Mouse (Mus musculus): ENCODE measurements at regions not wholly inside any gene's neighbourhood (a gene's known extent, or its start where the extent isn't known, plus 50 kb on each side); places are given as distances from the start of the nearest gene placed in this dataset.

DNA sequence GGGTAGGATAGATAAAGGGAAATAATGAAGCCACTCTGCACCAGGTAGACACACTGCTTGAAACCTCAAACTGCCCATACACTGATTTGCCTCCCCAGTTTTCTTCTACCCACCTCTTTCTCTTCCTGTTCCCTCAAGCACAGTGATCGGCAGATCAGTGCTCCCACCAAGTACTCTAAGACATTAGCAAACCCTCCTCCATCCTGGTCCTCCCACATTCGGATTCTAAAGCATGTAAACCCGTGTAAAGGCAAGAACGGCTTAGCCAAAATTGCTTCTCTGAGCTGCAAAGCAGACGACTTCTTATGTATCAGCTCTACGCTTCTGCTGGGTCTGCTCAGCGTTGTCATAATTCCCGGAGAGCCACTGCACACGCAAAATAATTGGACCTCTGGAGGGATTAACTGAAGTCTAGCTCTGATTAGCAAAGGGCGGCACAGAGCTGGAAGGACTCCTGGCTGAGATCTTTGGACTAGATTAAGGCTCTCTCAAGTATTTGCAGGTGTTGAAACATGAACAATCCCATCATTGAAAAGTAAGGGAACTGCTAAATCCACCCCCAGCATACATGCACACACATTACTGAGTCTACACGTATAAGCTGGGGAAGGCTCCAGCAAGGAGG, 67.2 kb downstream of the Mtx3 start:
- no peak for DNase-seq (ENCODE audit: low read depth)

DNA sequence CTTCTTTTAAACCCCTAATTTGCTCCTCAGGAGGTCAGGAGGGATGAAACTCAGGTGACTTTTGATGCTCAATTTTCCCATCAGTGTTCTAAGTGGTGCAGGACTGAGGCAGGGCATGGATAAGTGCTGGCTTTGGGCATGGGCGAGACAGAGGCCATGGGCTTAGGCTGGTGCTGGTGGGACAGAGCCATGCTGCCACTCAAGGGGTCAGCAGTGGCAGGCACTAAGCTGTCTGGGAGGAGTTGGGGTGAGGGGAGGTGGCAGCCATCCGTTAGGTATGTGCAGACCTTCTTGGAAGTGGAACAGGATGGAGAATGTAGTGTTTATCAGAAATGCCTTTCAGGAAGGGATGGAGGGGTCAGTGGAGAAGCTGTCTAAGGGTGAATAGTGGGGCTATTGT, 68.1 kb downstream of the Mtx3 start:
- DNase-seq (ENCODE audit: low read depth), result no peak

DNA sequence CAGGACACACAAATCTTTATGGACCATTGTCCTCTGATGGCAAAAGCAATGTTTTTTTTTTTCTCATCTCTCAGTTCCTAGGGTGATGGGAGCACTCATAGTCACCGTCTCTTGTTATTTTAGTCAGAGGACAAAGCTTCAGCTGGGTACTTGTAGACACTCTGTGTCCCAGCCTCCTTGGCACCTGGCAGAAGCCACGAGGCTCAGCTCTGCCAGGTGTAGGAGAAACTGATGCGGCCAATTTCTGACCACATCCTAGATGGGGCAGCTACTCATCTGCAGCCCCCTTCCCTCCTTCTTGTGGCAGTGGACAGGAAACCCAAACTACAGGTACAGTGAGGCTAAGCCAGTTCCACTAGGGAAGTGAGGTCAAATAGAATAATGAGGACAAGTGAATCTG, 70.1 kb downstream of the Mtx3 start:
- DNase-seq (ENCODE audit: low read depth), result no peak

DNA sequence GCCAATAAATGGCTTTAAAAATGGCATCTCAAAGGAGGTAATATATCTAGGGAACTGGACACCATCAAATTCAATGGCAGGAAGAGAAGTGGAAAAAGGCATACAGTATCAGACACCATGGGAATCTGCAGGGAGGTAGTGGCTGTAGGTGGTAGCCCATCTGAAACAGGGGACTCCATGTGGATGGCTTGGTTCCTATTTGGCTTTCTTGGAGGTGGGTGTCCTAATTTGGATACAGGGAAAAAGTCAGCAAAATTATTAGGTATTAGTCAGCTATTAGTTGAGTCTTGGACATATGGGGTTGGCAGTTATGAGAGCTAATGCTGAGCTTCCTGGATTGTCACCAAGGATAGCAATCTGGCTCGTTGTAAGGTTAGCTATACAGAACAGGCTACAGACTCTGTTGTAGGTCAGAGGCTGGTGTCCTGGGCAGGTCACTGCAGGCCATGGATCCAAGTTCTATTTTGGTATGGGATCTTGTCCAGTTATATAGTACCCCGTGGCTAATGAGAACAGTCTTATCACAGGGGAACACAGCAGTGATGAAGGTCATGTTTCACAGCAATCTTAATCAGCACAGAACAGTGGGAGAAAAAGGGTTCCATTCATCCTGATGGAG, 70.8 kb downstream of the Mtx3 start:
- DNase-seq (ENCODE audit: low read depth), result no peak

DNA sequence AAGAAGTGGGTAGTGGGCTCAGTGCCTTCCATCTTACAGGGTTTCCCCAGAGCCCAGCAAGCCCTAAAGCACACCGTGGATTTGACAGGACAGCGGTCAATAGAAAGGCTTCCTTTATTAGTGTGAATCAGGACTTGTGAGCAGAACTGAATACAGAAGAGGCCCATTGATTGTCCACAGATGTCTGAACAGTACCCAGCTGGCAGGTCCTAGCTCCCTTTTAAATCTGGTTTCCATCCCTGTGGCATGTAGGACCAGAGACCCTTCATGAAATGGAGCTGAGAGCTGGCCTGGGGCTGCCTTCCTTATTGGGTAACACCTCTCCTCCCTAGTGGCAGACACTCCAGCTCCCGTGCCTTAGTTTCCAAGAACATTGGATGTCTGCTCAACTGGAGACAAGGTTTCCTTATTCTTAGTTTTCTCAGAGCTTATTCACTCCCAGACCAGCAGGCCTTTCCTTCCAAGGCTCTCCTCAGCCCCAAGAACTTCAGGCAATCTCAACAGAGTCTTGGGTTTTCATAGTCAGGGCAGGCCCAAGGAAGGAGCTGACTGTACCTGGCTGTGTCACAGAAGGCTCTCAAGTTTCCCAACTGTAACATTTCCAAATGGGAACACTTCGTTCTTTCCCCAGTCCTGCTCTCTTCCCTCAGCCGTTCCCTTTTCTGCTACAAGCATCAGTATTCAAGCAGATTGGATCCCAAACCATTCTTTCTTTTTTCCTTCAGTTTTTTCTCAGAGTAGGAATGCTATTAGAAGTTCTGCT, 71.6 kb downstream of the Mtx3 start:
- DNase-seq (ENCODE audit: low read depth), result no peak

DNA sequence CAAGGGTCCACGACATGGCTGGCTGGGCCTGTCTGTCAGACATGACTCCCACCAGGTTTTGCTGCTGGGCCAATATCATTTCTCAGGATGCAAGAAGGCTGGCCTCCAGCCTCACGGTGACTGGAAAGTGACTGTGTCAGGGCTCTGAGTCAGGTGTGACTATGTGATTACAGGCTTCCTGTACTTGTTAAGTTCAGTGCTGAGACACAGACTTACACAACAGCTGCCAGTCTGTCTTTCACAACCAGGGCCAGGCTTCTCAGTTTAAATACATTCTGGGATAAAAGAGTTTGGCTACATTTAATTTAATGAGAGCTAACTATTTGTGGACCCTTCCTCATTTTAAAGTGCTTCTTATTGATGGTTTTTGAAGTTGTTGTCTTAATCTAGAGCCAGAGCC, 75.3 kb downstream of the Mtx3 start:
- DNase-seq (ENCODE audit: low read depth), result no peak

DNA sequence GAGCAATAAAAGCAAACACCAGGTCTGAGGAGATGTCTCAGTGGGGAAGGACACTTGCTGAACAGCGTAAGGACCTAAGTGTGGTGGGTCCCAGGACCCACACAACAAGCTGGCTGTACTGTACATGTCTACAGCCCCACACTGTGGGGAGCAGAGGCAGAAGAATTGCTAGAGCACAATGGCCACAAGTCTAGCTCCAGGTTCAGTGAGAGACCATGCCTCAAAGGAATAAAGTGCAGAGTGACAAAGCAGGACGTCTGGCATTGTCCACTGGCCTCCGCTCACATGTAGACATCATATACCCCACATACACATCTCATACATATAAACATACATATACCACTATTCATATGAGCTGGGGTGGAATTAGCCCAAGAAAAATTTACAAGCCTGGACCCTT, 77.4 kb downstream of the Mtx3 start:
- no peak for DNase-seq (ENCODE audit: low read depth)

DNA sequence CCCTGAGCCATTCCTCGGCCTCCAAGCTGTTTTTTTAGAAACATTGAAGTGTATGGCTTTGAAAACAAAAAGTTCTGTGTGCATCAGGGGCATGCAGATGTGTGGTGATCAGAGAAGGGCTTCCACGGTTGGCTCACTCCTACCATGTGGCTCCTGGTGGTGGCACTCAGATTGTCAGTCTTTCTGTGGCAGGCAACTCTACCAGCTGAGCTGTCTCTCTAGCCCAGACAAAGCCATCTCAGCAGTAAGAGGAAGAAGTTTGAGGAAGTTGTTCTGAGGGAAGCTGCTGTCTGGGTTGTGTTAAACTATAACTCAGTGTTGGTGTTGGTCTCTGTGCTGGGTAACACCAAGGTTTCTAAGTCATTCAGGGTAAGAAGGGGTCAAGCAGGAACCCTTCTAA, 78.9 kb downstream of the Mtx3 start:
- DNase-seq (ENCODE audit: low read depth), result no peak

DNA sequence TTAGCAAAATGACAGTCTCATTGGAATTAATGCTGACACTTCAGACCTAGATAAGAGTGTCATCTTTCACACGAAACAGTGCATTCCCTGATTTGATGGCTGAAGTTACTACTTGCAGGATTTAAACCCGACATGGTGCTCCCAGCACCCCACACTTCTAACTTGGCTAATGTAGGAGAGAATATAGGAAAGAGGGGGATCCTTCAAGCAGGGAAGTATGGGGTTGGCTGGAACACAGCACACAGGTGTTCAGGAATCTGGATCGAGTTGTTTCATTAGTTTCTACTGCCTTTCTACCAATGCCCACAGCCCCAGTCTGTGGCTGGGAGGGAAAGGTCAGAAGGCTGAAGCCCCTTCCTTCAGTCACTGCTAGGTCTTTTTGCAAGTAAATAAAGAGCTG, 79.5 kb downstream of the Mtx3 start:
- DNase-seq (ENCODE audit: low read depth), result no peak

DNA sequence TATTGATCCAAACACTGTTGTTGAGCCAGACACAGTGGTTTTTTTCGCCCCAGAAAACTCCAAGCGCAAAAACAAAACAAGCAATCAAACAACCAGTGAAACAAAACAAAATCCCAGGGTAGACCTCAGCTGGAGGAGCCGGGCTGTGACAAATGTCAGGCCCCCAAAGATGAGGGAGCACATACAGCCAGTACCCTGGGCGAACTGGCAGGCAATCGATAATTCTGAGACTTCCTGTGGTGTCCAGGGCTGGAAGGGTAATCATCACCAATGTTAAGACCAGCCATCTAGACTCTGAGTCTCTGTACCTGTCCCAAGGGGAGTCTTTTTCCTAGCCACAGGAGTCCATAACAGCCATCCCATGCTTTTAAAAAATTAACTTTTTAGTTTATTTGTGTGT, 80.6 kb downstream of the Mtx3 start:
- DNase-seq (ENCODE audit: low read depth), result no peak

DNA sequence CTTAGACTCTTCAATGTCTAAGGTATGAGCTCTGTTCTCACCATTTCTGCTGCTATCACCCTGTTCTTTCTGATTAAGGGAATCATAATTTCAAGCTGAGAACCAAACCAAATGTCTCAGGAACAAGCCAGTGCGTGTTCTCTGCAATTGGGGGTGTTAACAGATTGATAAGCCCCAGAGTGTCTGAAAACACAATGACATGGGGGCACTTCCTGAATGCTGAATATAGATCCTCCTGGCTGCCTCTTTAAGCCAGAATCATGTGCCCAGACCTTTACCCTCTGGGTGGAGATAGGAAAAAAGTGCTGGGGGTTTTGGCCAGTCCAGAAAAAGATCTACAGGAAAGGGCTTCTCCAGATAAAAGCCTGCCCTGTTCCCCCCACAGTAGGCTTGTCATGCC, 84.0 kb downstream of the Mtx3 start:
- no peak for DNase-seq (ENCODE audit: low read depth)

DNA sequence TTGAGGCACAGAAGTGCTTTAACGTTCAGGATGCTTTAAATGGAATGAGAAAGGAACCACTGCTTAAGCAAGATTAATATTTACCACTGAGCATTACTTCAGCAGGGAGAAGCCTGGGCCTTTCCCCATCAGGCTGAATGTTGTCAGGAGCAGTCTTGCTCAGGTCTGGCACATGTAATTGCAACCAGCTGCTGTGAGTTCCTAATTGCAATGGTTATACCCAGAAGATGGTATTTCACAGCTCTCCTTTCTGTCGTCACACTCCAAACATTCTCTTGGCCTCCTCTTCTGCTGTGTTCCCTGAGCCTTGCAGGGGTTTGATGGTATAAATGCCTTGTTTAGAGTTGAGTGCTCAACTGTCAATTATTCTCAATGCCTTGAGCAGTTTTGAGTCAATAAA, 87.1 kb downstream of the Mtx3 start:
- DNase-seq (ENCODE audit: low read depth), result no peak

DNA sequence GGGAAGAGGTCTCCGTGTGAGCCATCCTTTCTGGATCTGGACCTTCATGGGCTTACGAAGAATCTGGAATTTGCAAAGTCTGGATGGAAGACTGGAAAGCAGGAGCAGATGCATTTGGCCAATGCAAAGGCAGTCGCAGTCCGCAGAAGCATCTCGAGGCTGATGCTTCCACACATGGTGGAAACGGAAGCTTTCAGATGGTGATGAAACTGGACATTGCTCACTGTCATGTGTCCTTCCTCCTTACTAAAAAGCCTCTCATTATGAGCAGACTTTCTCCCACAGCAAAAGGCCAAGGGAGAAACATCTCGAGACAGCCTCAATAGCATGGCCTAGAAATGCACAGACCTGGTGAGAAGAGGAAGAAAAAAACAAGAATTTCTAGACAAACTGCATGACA, 94.5 kb downstream of the Mtx3 start:
- DNase-seq (ENCODE audit: low read depth), result no peak

DNA sequence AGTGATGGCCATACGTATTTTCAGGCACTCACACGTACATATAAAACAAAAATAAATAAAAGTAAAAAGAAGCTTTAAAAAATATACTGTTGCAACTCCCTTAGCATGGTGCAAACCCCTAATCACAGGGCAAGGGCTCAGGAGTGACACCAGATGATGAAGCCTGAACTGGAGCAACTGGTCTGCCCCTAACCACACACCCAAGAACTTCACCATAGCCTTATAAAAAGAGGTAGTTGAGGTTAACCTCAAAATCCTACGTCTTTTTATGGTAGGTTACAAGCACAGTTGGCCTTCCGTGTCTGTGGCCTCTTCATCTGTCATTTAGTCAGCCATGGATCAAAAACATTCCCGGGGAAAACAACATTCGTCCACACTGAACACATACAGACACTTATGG, 96.0 kb downstream of the Mtx3 start:
- DNase-seq (ENCODE audit: low read depth), result no peak

DNA sequence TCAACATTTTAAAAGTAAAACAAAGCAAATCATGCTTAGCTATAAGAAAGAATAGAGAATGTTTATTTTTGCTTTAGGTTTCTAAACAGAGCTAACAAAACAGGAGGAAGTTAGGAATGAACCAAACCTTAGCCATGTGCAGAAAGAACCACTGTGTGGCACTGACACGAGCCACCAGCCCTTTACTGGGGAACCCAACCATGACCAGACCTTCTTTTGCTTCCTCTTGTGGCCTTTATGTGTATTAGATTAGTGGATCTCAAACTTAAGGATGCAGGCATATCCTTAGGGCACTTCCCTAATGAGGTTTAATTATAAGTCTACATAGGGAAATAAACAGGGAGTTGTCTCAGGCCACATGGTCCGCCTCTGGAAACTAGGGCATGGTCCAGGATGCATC, 104.0 kb downstream of the Mtx3 start:
- DNase-seq (ENCODE audit: low read depth), result no peak

DNA sequence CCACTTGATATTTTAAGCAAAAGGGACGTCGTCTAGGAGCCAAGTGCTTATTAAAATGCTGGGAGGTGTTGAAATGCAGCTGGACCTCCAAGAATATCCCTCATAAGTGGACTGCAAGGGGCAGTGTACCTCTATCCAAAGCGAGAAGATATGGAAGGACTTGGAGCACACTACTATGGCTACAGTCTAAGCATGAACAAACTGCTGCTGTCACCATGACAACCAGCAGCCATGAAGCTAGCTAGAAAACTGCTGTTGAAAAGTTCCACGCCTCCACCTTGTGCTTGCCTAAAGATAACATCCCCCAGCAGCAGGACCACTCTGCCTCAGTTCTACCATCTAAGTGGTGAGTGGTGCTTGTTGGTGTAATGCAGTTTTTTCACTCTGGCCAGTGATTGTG, 115.5 kb downstream of the Mtx3 start:
- no peak for DNase-seq (ENCODE audit: low read depth)

DNA sequence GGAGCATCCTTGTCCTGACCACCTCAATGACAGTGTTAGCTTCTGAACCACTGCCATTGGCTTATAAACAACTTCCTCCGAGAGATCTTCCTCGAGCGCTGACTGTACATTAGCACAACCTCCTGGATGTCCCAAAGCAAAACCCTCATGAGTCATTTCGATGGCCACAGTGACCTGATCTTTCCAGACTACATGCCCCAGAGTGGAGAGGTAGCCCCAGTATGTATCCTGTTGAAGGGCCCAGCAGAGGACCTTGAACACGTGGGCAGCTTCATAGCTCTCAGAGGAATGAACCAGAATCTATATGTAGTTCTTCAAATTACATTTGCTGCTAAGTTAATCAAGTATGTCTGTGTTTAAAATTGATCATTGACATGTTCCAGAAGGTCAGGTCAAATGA, 118.1 kb downstream of the Mtx3 start:
- DNase-seq (ENCODE audit: low read depth), result no peak

DNA sequence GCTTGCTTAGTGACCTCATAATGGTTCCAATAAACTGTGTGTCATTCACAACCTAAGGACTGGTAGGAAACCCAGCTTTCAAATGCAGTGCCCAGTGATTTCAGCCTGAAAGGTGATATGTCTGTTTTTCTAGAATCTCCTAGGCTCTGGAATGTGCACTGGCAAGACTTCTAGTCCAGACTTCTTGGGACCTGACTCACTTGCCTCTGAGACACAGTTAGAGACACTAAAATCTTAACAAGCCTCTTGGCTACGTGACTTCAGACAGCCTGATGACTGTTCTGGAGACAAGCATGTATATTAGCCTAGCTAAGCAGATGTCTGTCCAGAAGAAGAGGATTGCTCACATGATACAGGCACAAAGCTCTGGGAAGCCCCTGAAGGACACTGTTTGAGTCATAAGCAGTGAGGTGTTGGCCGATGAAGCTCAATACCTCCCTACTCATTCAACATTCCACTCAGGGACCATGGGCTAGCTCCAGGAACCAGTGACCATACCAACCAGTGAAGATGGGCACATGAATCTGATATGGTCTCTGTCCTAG, 118.9 kb downstream of the Mtx3 start:
- no peak for DNase-seq (ENCODE audit: low read depth)

DNA sequence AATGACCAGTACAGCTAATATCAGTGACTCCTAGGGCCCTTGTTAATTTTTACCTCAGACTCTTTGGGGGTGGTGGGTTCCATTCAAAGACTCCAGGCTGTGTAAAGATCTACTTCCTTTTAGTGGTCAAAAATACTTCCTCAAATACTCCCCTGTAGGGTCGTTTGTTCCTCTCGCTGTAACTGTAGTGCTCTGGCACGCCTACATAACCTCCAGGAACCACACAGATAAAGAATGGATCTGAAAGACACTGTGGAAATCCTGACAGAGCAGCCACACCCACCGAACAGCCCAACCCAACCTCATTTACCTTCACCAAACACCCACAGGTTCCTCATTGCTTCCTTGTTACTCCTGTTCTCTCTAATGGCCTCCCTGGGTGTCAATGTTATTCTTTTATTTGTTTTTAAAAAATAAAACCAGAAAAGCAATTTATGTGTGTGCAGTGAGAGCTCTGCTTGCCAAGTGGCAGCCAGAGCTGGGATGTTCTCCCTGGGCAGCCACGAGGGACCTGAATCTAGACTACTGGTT, 119.7 kb downstream of the Mtx3 start:
- DNase-seq (ENCODE audit: low read depth), result no peak

DNA sequence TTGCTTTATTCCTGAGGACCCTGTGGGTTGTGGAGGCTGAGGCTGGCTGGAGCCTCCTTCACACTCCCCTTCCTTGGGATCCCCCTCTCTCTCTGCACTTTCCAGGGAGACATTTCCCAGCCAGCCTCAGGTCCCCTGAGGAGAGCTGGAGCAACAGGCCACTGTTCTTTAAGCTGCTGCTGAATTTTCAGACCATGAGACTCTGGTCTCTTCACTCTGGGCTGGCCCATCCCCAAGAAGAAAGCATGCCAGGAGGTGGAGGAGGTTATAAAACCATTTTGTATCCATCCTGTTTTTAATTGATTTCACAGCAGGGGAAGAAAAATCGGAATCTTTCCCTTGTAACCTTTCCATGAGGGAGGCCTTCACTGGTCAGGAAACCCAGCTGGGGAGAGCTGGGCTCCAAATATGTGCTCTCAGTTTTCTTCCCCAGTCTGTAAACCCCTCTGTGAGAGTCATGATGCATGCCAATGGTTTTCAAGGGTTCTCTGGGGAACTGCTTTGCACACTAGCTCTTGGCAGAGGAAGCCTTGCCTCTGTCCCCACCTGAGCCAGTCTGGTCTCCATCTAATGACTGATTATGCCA, 122.6 kb downstream of the Mtx3 start:
- no peak for DNase-seq (ENCODE audit: low read depth)

DNA sequence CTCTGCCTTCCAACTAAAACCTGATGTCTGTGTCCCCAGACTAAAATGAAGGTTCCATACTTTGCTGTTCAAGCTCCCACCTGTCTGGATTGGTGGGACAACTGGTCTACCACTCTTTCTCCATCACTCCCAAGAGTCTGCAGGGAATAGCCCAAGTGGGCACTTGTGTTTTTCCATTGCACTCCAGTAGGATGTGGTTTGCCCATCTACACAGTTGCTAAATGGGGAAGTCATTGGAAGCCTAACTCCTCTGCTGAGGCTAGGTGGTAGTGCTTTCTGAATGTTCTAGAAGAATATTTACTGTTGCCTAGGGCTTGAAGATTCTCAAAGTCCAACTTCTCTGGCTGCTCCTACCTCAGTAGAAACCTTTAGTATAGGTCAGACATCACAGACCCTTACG, 125.0 kb downstream of the Mtx3 start:
- no peak for DNase-seq (ENCODE audit: low read depth)

DNA sequence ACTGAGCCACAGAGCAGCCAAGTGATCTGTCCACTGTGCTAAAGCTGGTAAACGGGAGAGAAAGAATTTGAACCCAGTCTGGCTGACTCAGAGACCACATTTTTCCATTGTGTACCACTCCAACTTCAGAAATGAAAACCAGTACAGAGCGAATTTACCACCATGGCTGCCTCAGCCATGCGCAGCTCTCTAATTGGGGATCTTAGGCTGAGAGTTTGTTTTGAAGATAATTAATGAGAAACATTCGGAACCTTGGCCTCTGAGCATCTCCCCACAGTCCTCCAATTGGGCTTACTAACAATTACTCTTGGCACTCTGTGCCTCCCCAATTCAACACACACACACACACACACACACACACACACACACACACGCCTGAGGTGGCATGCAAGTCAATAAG, 128.3 kb downstream of the Mtx3 start:
- no peak for DNase-seq (ENCODE audit: low read depth)

DNA sequence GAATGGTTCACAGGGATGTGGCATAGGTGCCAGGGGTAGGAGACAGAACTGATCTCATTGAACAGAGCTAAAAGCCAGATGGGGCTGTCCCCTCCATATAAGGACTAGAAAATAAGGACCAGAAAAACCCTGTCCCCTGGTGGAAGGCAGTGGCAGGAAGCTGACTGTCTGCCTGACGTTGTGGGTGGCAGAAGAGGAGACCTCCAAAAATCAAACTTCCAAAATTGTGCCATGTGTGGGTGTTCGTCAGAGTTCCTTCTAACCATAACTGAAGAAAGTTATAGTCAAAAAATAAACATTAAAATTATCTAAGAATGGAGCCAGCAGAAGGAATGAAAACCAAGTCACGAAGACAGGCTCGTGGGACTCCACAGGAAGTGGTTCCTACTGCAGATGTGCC, 129.2 kb downstream of the Mtx3 start:
- DNase-seq (ENCODE audit: low read depth), result no peak
